Mouse (Mus musculus): ENCODE measurements around the gene Mgarp.

Gene Mgarp

DNA sequence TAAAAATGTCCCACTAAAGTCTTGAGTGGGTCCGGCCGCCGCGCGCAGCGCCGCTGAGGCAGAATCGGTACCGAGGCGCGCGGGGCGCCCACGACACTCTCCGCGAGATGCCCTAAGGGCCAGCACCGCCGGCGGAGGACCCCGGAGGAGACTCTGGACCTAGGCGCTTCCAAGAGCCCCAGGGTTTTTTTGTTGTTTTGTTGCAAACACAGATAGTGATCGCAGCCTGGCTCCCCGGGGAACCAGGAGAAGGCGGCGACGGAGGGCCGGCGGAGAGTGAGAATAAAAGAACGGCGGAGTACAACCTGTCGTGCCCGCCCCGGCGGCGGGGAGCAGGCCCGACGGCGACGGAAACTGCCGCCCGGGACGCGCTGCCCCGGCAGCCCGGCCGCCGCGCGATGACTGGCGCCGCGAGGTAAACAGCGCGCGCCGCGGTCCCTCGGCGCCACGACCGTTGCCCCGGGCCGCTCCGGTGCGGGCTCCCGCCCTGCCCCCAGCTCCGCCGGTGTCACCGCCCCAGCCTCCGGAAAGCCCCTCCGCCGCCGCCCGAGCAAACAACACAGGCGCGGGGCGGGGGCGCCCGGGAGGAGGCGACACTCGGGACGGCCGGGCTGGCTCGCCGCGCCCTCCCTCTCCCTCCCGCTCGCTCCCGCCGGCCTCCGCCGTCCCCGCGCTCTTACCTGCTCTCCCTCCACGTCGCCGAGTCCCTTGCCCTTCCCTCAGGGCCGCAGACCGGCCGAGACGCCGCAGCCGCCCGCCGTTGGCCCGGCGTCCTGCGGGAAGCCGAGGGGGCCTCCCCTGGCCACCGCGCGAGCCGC is 56.6 kb downstream of the Mgarp start:
- DNase-seq (ENCODE audit: low spot score): peak; percentile 14

DNA sequence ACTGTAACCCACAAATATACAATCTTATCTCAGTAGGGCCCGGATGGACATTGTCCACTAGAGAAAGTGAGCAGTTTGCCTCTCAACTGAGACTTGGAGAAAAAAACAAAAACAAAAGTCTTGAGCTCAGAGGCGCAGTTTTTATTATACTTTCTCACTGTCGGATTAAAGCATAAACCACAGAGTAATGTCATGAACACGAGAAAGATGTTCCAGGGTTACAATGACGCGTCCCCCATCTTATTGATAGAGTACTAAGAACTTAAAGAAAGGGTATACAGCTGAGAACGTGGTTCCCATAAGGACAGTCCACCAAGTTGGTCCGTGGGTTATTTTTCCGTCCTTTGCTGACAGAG is 57.2 kb downstream of the Mgarp start:
- DNase-seq (ENCODE audit: low spot score): no peak

Measured in ovary, postnatal 14 days (tissue).